Comparison of ENCODE assay signal across 7 mouse cellular contexts in the genomic region with DNA sequence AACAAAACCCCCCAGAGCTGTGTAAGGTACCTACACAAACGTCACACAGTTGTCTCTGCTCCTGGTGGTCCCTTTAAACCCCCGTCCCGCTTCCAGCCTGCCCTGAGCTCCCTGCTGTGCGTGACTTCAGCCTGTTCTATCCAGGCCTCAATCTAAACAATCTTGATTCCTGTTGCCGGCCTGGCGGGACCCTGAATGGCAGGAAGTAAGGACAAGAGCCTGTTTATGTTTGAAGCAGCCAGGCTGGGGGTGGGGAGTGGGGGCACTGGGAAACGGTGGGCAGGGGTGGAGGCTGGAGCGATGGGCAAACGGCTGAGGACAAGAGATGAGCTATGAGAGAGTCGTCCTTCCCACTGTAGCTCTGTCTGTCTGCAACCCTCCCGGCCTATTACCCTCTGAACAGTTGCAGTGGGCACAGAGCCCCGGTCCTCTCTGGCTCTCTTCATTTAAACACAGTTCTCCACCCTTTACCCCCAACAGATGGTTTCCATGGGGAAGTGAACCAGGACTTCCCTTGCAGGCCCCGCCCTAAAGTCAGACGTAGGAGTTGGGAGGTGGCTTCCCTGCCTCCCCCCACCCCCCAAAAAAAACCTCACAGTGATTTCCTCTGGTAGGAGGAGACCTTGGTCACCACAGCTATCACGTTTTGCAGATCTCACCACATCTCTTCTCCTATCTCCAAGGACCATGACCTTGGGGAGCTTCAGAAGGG. TPM values are rescaled to one million over a fixed set of nuclear protein-coding genes. Genes with fewer than 3 reads are reported as not detected.
DNase-seq lines count a peak whose midpoint lies in the region; ATAC-seq lines count a peak whose summit lies in the region.

No protein-coding gene starts in this region.

- WGBS in neural tube, embryonic 11.5 days: 19% methylated on average over 15 of the region's 15 CpGs
- 18% methylated on average over 15 of the region's 15 CpGs for WGBS in embryonic facial prominence, embryonic 10.5 days
- WGBS in hindbrain, embryonic 15.5 days: 22% methylated on average over 15 of the region's 15 CpGs

- no peak for ATAC-seq in neural tube, embryonic 11.5 days (ENCODE audit: insufficient read depth, low FRiP score, low TSS enrichment)
- peak; percentile 38; the same call in 1 of the 2 replicates for ATAC-seq in hindbrain, embryonic 15.5 days (ENCODE audit: low FRiP score, low read depth)
- no peak for ATAC-seq in erythroid progenitor cell, adult 5-6 weeks (replicated peaks; ENCODE audit: low FRiP score, poor library complexity, severe bottlenecking)

- peaks cover 14% of the 10 kb centered on the region for H3K27me3 ChIP-seq in neural tube, embryonic 11.5 days (ENCODE audit: control insufficient read depth, insufficient read depth, low read length)
- H3K27me3 ChIP-seq in embryonic facial prominence, embryonic 10.5 days (replicated peaks; ENCODE audit: low read depth, poor library complexity, severe bottlenecking): peaks cover 26% of the 10 kb centered on the region
- peaks cover 21% of the 10 kb centered on the region for H3K27me3 ChIP-seq in hindbrain, embryonic 15.5 days
- H3K27me3 ChIP-seq in megakaryocyte, embryonic 14.5 days (replicated peaks): peaks cover 74% of the 10 kb centered on the region

- H3K27ac ChIP-seq in neural tube, embryonic 11.5 days (ENCODE audit: low read depth, low read length): 0 out of 2 replicates have a peak overlapping the region, but pooled peaks have one; percentile 14
- peak overlapping the region; percentile 82 for H3K27ac ChIP-seq in embryonic facial prominence, embryonic 10.5 days (replicated peaks)
- H3K27ac ChIP-seq in hindbrain, embryonic 15.5 days (replicated peaks): peak overlapping the region; percentile 32; the same call in 1 of the 2 replicates

- H3K9me3 ChIP-seq in neural tube, embryonic 11.5 days (ENCODE audit: control insufficient read depth, low read length): no peaks in the 10 kb centered on the region
- H3K9me3 ChIP-seq in embryonic facial prominence, embryonic 10.5 days: no peaks in the 10 kb centered on the region
- no peaks in the 10 kb centered on the region for H3K9me3 ChIP-seq in hindbrain, embryonic 15.5 days
- H3K9me3 ChIP-seq in megakaryocyte, embryonic 14.5 days: no peaks in the 10 kb centered on the region

- peak overlapping the region; percentile 12; the same call in 1 of the 2 replicates for H3K4me2 ChIP-seq in neural tube, embryonic 11.5 days (ENCODE audit: low read depth)
- peak overlapping the region; percentile 35; the same call in 1 of the 2 replicates for H3K4me2 ChIP-seq in hindbrain, embryonic 15.5 days

- peaks cover 4% of the 10 kb centered on the region for H3K4me1 ChIP-seq in neural tube, embryonic 11.5 days (ENCODE audit: control insufficient read depth, insufficient read depth, low read length)
- H3K4me1 ChIP-seq in embryonic facial prominence, embryonic 10.5 days: peaks cover 61% of the 10 kb centered on the region
- H3K4me1 ChIP-seq in hindbrain, embryonic 15.5 days (replicated peaks): peaks cover under 1% of the 10 kb centered on the region
- peaks cover 73% of the 10 kb centered on the region for H3K4me1 ChIP-seq in megakaryocyte, embryonic 14.5 days

- H3K4me3 ChIP-seq in neural tube, embryonic 11.5 days (ENCODE audit: low read depth, low read length): peak overlapping the region; percentile 18; the same call in 1 of the 2 replicates
- peak overlapping the region; percentile 47 for H3K4me3 ChIP-seq in embryonic facial prominence, embryonic 10.5 days
- H3K4me3 ChIP-seq in hindbrain, embryonic 15.5 days: no peak overlapping the region
- peak overlapping the region; percentile 78 for H3K4me3 ChIP-seq in megakaryocyte, embryonic 14.5 days (replicated peaks)

- peak; percentile 52 for DNase-seq in neural tube, embryonic 11.5 days (ENCODE audit: low spot score)
- DNase-seq in neural tube, embryonic 10.5 days (ENCODE audit: extremely low spot score, low spot score): no peak
- peak; percentile 70 for DNase-seq in embryonic facial prominence, embryonic 10.5 days (ENCODE audit: low spot score)
- DNase-seq in urinary bladder, postnatal 10 days (ENCODE audit: low spot score): no peak

- no peaks in the 10 kb centered on the region for H3K36me3 ChIP-seq in neural tube, embryonic 11.5 days (ENCODE audit: control insufficient read depth, insufficient read depth, low read length)
- H3K36me3 ChIP-seq in embryonic facial prominence, embryonic 10.5 days (replicated peaks): peaks cover 8% of the 10 kb centered on the region
- H3K36me3 ChIP-seq in hindbrain, embryonic 15.5 days: no peaks in the 10 kb centered on the region
- peaks cover 10% of the 10 kb centered on the region for H3K36me3 ChIP-seq in megakaryocyte, embryonic 14.5 days (replicated peaks; ENCODE audit: low read length)

- H3K9ac ChIP-seq in neural tube, embryonic 11.5 days (ENCODE audit: low read length): no peak overlapping the region
- H3K9ac ChIP-seq in hindbrain, embryonic 15.5 days: no peak overlapping the region

RNA-seq across cellular contexts. Expression of gene Acvrl1, which starts 5.8 kb away (rescaled TPM):
- 5.1 and 5.2 TPM in 2 replicates for polyA plus RNA-seq in neural tube, embryonic 11.5 days (2014; fragmentation: Nextera tagmentation; extraction: Ambion mirVana)
- 10.3 and 10.6 TPM in 2 replicates for polyA plus RNA-seq in embryonic facial prominence, embryonic 10.5 days (2016; fragmentation: Nextera tagmentation; extraction: Ambion mirVana)
- 9.5 and 9.6 TPM in 2 replicates for polyA plus RNA-seq in hindbrain, embryonic 15.5 days (2015; fragmentation: Nextera tagmentation; extraction: Ambion mirVana)
- polyA plus RNA-seq in megakaryocyte, embryonic 14.5 days (2012; ENCODE audit: insufficient read depth, low replicate concordance): 2.1 and 7.9 TPM in 2 replicates
- 1.1 and 23.1 TPM in 2 replicates for total RNA-seq in erythroid progenitor cell, adult 5-6 weeks (2015; ENCODE audit: low replicate concordance)
- total RNA-seq in erythroid progenitor cell, adult 5-6 weeks (2017; ENCODE audit: low replicate concordance): 0.08 and 1.3 TPM in 2 replicates

RNA-seq across cellular contexts. Expression of gene Ankrd33, which starts 18.6 kb away (rescaled TPM):
- not detected in 2 replicates for polyA plus RNA-seq in neural tube, embryonic 11.5 days (2014; fragmentation: Nextera tagmentation; extraction: Ambion mirVana)
- 0.10 TPM in 1 of 2 replicates, not detected in the other for polyA plus RNA-seq in embryonic facial prominence, embryonic 10.5 days (2016; fragmentation: Nextera tagmentation; extraction: Ambion mirVana)
- not detected in 2 replicates for polyA plus RNA-seq in hindbrain, embryonic 15.5 days (2015; fragmentation: Nextera tagmentation; extraction: Ambion mirVana)
- polyA plus RNA-seq in megakaryocyte, embryonic 14.5 days (2012; ENCODE audit: insufficient read depth, low replicate concordance): not detected in 2 replicates
- total RNA-seq in erythroid progenitor cell, adult 5-6 weeks (2015; ENCODE audit: low replicate concordance): not detected in 2 replicates
- not detected in 2 replicates for total RNA-seq in erythroid progenitor cell, adult 5-6 weeks (2017; ENCODE audit: low replicate concordance)

RNA-seq across cellular contexts. Expression of gene Acvr1b, which starts 39.7 kb away (rescaled TPM):
- 16.6 and 17.4 TPM in 2 replicates for polyA plus RNA-seq in neural tube, embryonic 11.5 days (2014; fragmentation: Nextera tagmentation; extraction: Ambion mirVana)
- 5.5 and 6.2 TPM in 2 replicates for polyA plus RNA-seq in embryonic facial prominence, embryonic 10.5 days (2016; fragmentation: Nextera tagmentation; extraction: Ambion mirVana)
- 21.7 and 24.1 TPM in 2 replicates for polyA plus RNA-seq in hindbrain, embryonic 15.5 days (2015; fragmentation: Nextera tagmentation; extraction: Ambion mirVana)
- polyA plus RNA-seq in megakaryocyte, embryonic 14.5 days (2012; ENCODE audit: insufficient read depth, low replicate concordance): 6.1 and 8.2 TPM in 2 replicates
- total RNA-seq in erythroid progenitor cell, adult 5-6 weeks (2015; ENCODE audit: low replicate concordance): 0.84 and 1.8 TPM in 2 replicates
- total RNA-seq in erythroid progenitor cell, adult 5-6 weeks (2017; ENCODE audit: low replicate concordance): 1.2 and 1.4 TPM in 2 replicates

RNA-seq across cellular contexts. Expression of gene Fignl2, which starts 55.8 kb away (rescaled TPM):
- polyA plus RNA-seq in neural tube, embryonic 11.5 days (2014; fragmentation: Nextera tagmentation; extraction: Ambion mirVana): 1.6 and 1.7 TPM in 2 replicates
- 1.2 and 1.7 TPM in 2 replicates for polyA plus RNA-seq in embryonic facial prominence, embryonic 10.5 days (2016; fragmentation: Nextera tagmentation; extraction: Ambion mirVana)
- polyA plus RNA-seq in hindbrain, embryonic 15.5 days (2015; fragmentation: Nextera tagmentation; extraction: Ambion mirVana): 0.09 and 0.10 TPM in 2 replicates
- 0.61 and 0.94 TPM in 2 replicates for polyA plus RNA-seq in megakaryocyte, embryonic 14.5 days (2012; ENCODE audit: insufficient read depth, low replicate concordance)
- not detected in 2 replicates for total RNA-seq in erythroid progenitor cell, adult 5-6 weeks (2015; ENCODE audit: low replicate concordance)
- not detected in 2 replicates for total RNA-seq in erythroid progenitor cell, adult 5-6 weeks (2017; ENCODE audit: low replicate concordance)

Comparison
In these comparisons a context has a peak if more than half of its experiments do, and no peak if none do; other contexts are left out.
1. DNase-seq: peak in neural tube, embryonic 11.5 days (single experiment) and embryonic facial prominence, embryonic 10.5 days (single experiment); none in neural tube, embryonic 10.5 days (single experiment) and urinary bladder, postnatal 10 days (single experiment).
2. H3K27ac ChIP-seq: peak in every context shown above with its lines; median percentile 82 in embryonic facial prominence, embryonic 10.5 days; 32 in hindbrain, embryonic 15.5 days; 14 in neural tube, embryonic 11.5 days.